Mouse (Mus musculus) spleen, adult 2 months (tissue): ENCODE results near the gene Gm10330.
"Not testable (repeated sequence)": the region's sequence is repeated elsewhere in the genome, so short reads cannot be mapped to it uniquely, and the experiment has no call there.

ENCODE experiments used
- CTCF ChIP-seq: fragments of 200-500 bp; IDR thresholded peaks from 2 replicates; pipeline ENCODE4 v1.5.1; 2011; ENCODE audit warnings: mild to moderate bottlenecking, inconsistent platforms; ENCODE audit not compliant: insufficient read depth, insufficient read length, insufficient replicate concordance; ENCODE audit errors: extremely low read depth
- POLR2A ChIP-seq: fragments of 200-500 bp; IDR thresholded peaks from 2 replicates; pipeline ENCODE4 v1.6.1; 2011; ENCODE audit warnings: low read depth, low read length, inconsistent platforms

GRCm38 (mm10) chr12:23800366-23800765, 20.3 kb upstream of the Gm10330 start:
- not testable (repeated sequence) for TF ChIP-seq CTCF, POLR2A
